Mouse (Mus musculus) ES-E14 (cell line): ENCODE data around the gene Crls1. TPM values are rescaled to one million over a fixed set of nuclear protein-coding genes. Genes with fewer than 3 reads are reported as not detected.

ENCODE experiments used
- DNase-seq: peaks from one replicate; pipeline ENCODE4 v3.0.0-alpha.2; 2013; ENCODE audit warnings: low read depth, low spot score
- H3K27ac ChIP-seq: 2 replicates; pipeline ENCODE4 v1.5.1; 2012; ENCODE audit warnings: low read depth, mild to moderate bottlenecking, low read length, moderate library complexity, mixed read lengths; ENCODE audit not compliant: poor library complexity, insufficient read depth, severe bottlenecking
- H3K36me3 ChIP-seq: 2 replicates; pipeline ENCODE4 v1.6.1; 2012; ENCODE audit warnings: mild to moderate bottlenecking, low read length, moderate library complexity, mixed read lengths; ENCODE audit not compliant: control insufficient read depth, poor library complexity, insufficient read depth, severe bottlenecking
- H3K4me1 ChIP-seq, 2 experiments: fragments of 150-350 bp in 1 of 2; sonication (generic) in 1 of 2; 2 replicates each; pipeline ENCODE4 v1.6.1; 2012; ENCODE audit warnings: low read length in 2 of 2, mild to moderate bottlenecking in 1 of 2, mixed read lengths in 1 of 2; ENCODE audit not compliant: control insufficient read depth in 2 of 2, insufficient read depth in 2 of 2, poor library complexity in 1 of 2
- H3K4me3 ChIP-seq, 2 experiments: fragments of 150-350 bp in 1 of 2; sonication (generic) in 1 of 2; 2 replicates each; pipeline ENCODE4 v1.5.1; 2012; ENCODE audit warnings: low read length in 2 of 2, low read depth in 1 of 2, mild to moderate bottlenecking in 1 of 2, mixed read lengths in 1 of 2; ENCODE audit not compliant: insufficient read depth in 1 of 2, poor library complexity in 1 of 2, severe bottlenecking in 1 of 2
- H3K9ac ChIP-seq: 2 replicates; pipeline ENCODE4 v1.6.1; 2012; ENCODE audit warnings: low read depth, mild to moderate bottlenecking, low read length, mixed read lengths; ENCODE audit not compliant: poor library complexity, insufficient read depth, severe bottlenecking
- H3K9me3 ChIP-seq: fragments of 150-350 bp; sonication (generic); 2 replicates; pipeline ENCODE4 v1.6.1; 2012; ENCODE audit warnings: low read depth, mild to moderate bottlenecking, low read length; ENCODE audit not compliant: control insufficient read depth, insufficient read depth
- CHD2 ChIP-seq: IDR thresholded peaks from 2 replicates; pipeline ENCODE4 v1.6.1; 2014; ENCODE audit warnings: mild to moderate bottlenecking, low read depth, low read length, inconsistent platforms
- HCFC1 ChIP-seq: IDR thresholded peaks from 2 replicates; pipeline ENCODE4 v1.6.1; 2012; ENCODE audit warnings: low read length, inconsistent platforms, borderline replicate concordance; ENCODE audit not compliant: insufficient read depth
- MAFK ChIP-seq: IDR thresholded peaks from 2 replicates; pipeline ENCODE4 v1.6.1; 2014; ENCODE audit warnings: mild to moderate bottlenecking, low read depth, low read length, inconsistent platforms; ENCODE audit not compliant: insufficient read depth
- ZC3H11A ChIP-seq: IDR thresholded peaks from 2 replicates; pipeline ENCODE4 v1.6.1; 2012; ENCODE audit warnings: low read depth, mild to moderate bottlenecking, inconsistent platforms, low read length, borderline replicate concordance
- ZNF384 ChIP-seq: IDR thresholded peaks from 2 replicates; pipeline ENCODE4 v1.6.1; 2012; ENCODE audit warnings: low read depth, low read length, inconsistent platforms
- in situ Hi-C, 2 experiments: fragments of 600-800 bp; cut with MboI; formaldehyde crosslinking; loops; one replicate each; pipeline ENCODE4 v1.15.1; 2025; ENCODE audit warnings: low sequenced_read_pairs in 2 of 2, inconsistent platforms in 1 of 2; ENCODE audit not compliant: unreplicated experiment in 2 of 2
- total RNA-seq: library from RNA; depleted of rRNA; stranded (reverse); fragments of 300-350 nt; gene quantifications from 2 replicates; pipeline ENCODE4 v1.2.3, GENCODE M21; 2012

Gene Crls1
- total RNA-seq, 1 experiment = 29.1 TPM

DNA sequence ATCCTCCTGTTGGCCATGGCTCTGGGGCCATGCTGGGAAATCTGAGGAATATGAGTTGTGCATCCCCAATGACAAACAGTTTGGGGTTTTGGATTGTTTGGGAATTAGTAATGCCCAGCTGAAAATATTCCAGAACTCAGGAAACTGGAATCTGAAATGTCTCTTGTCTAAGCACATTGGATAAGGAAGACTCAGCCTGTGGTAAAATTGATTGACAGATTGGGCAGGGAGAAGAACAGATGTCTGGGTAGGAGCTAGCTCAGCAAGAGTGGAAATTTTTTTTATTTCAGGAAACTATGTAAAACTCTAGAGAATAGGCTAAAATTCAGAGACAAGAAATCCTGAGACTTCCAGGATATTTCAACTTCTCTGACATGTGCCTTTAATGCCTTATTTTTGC is 14.0 kb downstream of the Crls1 start:
- DNase-seq = no peak
- H3K9ac ChIP-seq = no peak overlapping the region
- TF ChIP-seq CHD2 (no peak), ZC3H11A (no peak)
- H3K4me3 ChIP-seq = no peak overlapping the region
- no peaks in the 10 kb centered on the region for H3K4me1 ChIP-seq
- H3K36me3 ChIP-seq = peaks cover 2% of the 10 kb centered on the region; the same call in 1 of the 2 replicates
- no peak overlapping the region for H3K27ac ChIP-seq
- no peaks in the 10 kb centered on the region for H3K9me3 ChIP-seq
- in situ Hi-C loops = no loop called here

DNA sequence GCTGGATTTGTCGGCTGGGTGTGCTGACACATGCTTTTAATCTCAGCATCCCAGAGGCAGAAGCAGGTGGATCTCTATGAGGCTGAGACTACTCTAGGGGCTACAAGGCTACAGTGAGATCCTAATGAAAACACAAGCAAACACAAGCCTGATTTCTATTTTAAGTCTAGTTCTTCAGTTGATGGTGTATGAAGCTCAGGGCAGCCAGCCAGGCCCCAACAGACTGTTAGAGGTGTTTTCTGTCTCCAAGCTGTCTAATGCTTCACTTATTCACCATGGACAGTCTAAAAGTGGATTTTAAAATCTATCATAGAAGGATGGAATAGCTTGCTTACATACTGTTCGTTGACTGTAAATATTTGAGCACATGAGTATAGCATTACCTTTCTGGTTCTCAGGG is 15.0 kb downstream of the Crls1 start:
- no peak overlapping the region for H3K27ac ChIP-seq
- H3K9ac ChIP-seq = no peak overlapping the region
- DNase-seq = no peak
- in situ Hi-C loops = no loop called here
- no peak for TF ChIP-seq ZNF384
- TF ChIP-seq MAFK = no peak
- TF ChIP-seq ZC3H11A = no peak
- TF ChIP-seq HCFC1 = no peak
- TF ChIP-seq CHD2 = no peak
- peaks cover 2% of the 10 kb centered on the region; the same call in 1 of the 2 replicates for H3K36me3 ChIP-seq
- H3K9me3 ChIP-seq = no peaks in the 10 kb centered on the region
- H3K4me1 ChIP-seq = no peaks in the 10 kb centered on the region
- H3K4me3 ChIP-seq = no peak overlapping the region

DNA sequence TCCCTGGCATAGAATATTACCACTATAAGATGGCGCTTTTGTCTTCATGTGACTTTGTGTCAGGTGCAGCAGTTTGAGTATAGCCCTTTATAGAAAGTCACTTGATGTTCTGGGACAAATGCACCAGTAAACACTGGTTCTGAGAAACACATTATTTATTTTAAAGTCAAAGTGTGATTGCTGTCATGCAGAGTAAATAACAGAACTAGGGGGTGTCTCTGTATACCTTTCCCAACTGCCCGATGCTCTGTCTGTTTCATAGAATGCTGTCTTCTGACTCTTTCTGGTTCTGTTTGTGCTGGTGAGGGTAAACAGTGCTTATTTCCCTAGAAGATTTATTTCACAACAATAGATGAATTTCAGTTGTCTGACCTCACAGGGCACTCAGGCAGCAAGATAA is 16.9 kb downstream of the Crls1 start:
- no peak overlapping the region for H3K27ac ChIP-seq
- H3K36me3 ChIP-seq = peaks cover 2% of the 10 kb centered on the region; the same call in 1 of the 2 replicates
- no peak for TF ChIP-seq ZNF384
- no peak for TF ChIP-seq CHD2
- TF ChIP-seq HCFC1 = no peak
- TF ChIP-seq MAFK = no peak
- TF ChIP-seq ZC3H11A = no peak
- DNase-seq = no peak
- in situ Hi-C loops = no loop called here
- H3K9ac ChIP-seq = no peak overlapping the region
- H3K4me3 ChIP-seq = no peak overlapping the region
- H3K9me3 ChIP-seq = no peaks in the 10 kb centered on the region
- H3K4me1 ChIP-seq = no peaks in the 10 kb centered on the region

DNA sequence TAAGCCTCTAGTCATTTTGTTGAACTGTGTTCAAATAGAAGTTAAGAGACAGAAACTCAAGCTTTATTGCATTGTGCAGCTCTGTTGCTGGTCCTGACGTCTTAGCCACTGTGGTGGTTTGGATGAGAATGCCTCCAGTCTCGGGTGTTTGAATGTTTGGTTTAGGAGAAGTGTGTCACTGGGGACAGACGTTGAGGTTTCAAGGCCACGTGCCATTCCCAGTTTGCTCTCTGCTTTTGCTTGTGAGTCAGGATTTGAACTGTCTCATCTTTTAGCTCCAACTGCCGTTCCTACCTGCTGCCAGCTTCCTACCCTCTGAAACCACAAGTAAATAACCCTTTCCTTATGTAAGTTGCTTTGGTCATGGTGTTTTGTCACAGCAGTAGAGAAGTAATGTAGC is 21.1 kb downstream of the Crls1 start:
- Histone ChIP-seq H3K9ac (no peak overlapping the region), H3K9me3 (no peaks in the 10 kb centered on the region), H3K4me3 (no peak overlapping the region), H3K36me3 (peaks cover 7% of the 10 kb centered on the region; the same call in 1 of the 2 replicates), H3K27ac (no peak overlapping the region), H3K4me1 (no peaks in the 10 kb centered on the region)
- in situ Hi-C loops = no loop called here
- TF ChIP-seq MAFK = no peak
- no peak for TF ChIP-seq ZC3H11A
- no peak for TF ChIP-seq CHD2
- TF ChIP-seq HCFC1 = no peak
- TF ChIP-seq ZNF384 = no peak
- DNase-seq = no peak

- no peak for DNase-seq
- H3K36me3 ChIP-seq = peaks cover 5% of the 10 kb centered on the region; the same call in 1 of the 2 replicates
- in situ Hi-C loops = no loop called here
- TF ChIP-seq CHD2 (no peak), ZNF384 (no peak), ZC3H11A (no peak), HCFC1 (no peak), MAFK (no peak)
- no peak overlapping the region for H3K9ac ChIP-seq
- H3K9me3 ChIP-seq = no peaks in the 10 kb centered on the region
- no peak overlapping the region for H3K27ac ChIP-seq
- H3K4me3 ChIP-seq = no peak overlapping the region
- no peaks in the 10 kb centered on the region for H3K4me1 ChIP-seq
Measured at GRCm38 (mm10) chr2:132869682-132870081, 23.2 kb downstream of the Crls1 start.
